Mouse (Mus musculus) cortical plate, adult 2 months (tissue): ENCODE measurements around the gene Iffo2.

Source experiments
- CTCF ChIP-seq: fragments of 200-500 bp; IDR thresholded peaks from 2 replicates; pipeline ENCODE4 v1.5.1; 2011; ENCODE audit warnings: mild to moderate bottlenecking, control low read depth, low read length; ENCODE audit not compliant: insufficient read depth; ENCODE audit errors: extremely low read depth
- POLR2A ChIP-seq: fragments of 200-500 bp; IDR thresholded peaks from 2 replicates; pipeline ENCODE4 v1.6.1; 2011; ENCODE audit warnings: mild to moderate bottlenecking, low read length, control low read depth; ENCODE audit not compliant: insufficient read depth; ENCODE audit errors: extremely low read depth

GRCm38 (mm10) chr4:139568361-139568760 lies 38.0 kb downstream of the Iffo2 start:
- no peak for TF ChIP-seq CTCF
- TF ChIP-seq POLR2A = no peak
